In genomic region chr12:36157304-36157637, GRCm38 (mm10) we compare ENCODE assay signal across 8 mouse cellular contexts. TPM values are rescaled to one million over a fixed set of nuclear protein-coding genes. Genes with fewer than 3 reads are reported as not detected.
DNase-seq lines count a peak whose midpoint lies in the region; ATAC-seq and TF ChIP-seq lines count a peak whose summit lies in the region.

No protein-coding gene starts in this region.

- under 1% methylated on average over 14 of the region's 14 CpGs for WGBS in embryonic facial prominence, embryonic 10.5 days
- WGBS in hindbrain, embryonic 16.5 days = 0% methylated on average over 14 of the region's 14 CpGs
- WGBS in midbrain, embryonic 11.5 days = under 1% methylated on average over 14 of the region's 14 CpGs

- no peaks in the 10 kb centered on the region for H3K27me3 ChIP-seq in embryonic facial prominence, embryonic 10.5 days (replicated peaks; ENCODE audit: low read depth, poor library complexity, severe bottlenecking)
- no peaks in the 10 kb centered on the region for H3K27me3 ChIP-seq in hindbrain, embryonic 16.5 days (replicated peaks; ENCODE audit: control insufficient read depth, insufficient read depth, low read length)
- no peaks in the 10 kb centered on the region for H3K27me3 ChIP-seq in midbrain, embryonic 11.5 days (ENCODE audit: control insufficient read depth, insufficient read depth, low read length)

- H3K27ac ChIP-seq in layer of hippocampus, adult 2 months = peak overlapping the region; percentile 99
- H3K27ac ChIP-seq in embryonic facial prominence, embryonic 10.5 days (replicated peaks) = peak overlapping the region; percentile 96
- peak overlapping the region; percentile 96 for H3K27ac ChIP-seq in hindbrain, embryonic 16.5 days (ENCODE audit: low read depth, low read length)
- peak overlapping the region; percentile 61 for H3K27ac ChIP-seq in midbrain, embryonic 11.5 days (ENCODE audit: low read depth, low read length)

- H3K4me1 ChIP-seq in embryonic facial prominence, embryonic 10.5 days = peaks cover 32% of the 10 kb centered on the region
- H3K4me1 ChIP-seq in hindbrain, embryonic 16.5 days (ENCODE audit: control insufficient read depth, insufficient read depth, low read depth, low read length) = peaks cover 13% of the 10 kb centered on the region
- H3K4me1 ChIP-seq in midbrain, embryonic 11.5 days (ENCODE audit: control insufficient read depth, insufficient read depth, low read length) = peaks cover 11% of the 10 kb centered on the region

- DNase-seq in layer of hippocampus, adult 2 months (ENCODE audit: low spot score in 2 of 2) = no peak
- no peak for DNase-seq in layer of hippocampus, adult 18-20 months (ENCODE audit: low spot score in 2 of 2)
- no peak for DNase-seq in embryonic facial prominence, embryonic 10.5 days (ENCODE audit: low spot score)
- DNase-seq in midbrain, embryonic 11.5 days (ENCODE audit: low spot score, missing footprints) = no peak
- DNase-seq in retina, postnatal 1 day = no peak
- DNase-seq in gastrocnemius, postnatal 10 days = no peak
- DNase-seq in ovary, postnatal 14 days (ENCODE audit: low spot score) = no peak

- ATAC-seq in hindbrain, embryonic 16.5 days = peak; percentile 40
- peak; percentile 42 for ATAC-seq in midbrain, embryonic 11.5 days (ENCODE audit: low FRiP score)

- H3K4me2 ChIP-seq in hindbrain, embryonic 16.5 days (ENCODE audit: low read length) = peak overlapping the region; percentile 75
- H3K4me2 ChIP-seq in midbrain, embryonic 11.5 days = peak overlapping the region; percentile 80

- no peaks in the 10 kb centered on the region for H3K9me3 ChIP-seq in embryonic facial prominence, embryonic 10.5 days
- H3K9me3 ChIP-seq in hindbrain, embryonic 16.5 days (ENCODE audit: control insufficient read depth, low read length) = no peaks in the 10 kb centered on the region
- H3K9me3 ChIP-seq in midbrain, embryonic 11.5 days (ENCODE audit: control insufficient read depth, low read length) = no peaks in the 10 kb centered on the region

- TF ChIP-seq CTCF in layer of hippocampus, adult 2 months (conservative IDR thresholded peaks at IDR 0.05) = no peak

- H3K9ac ChIP-seq in hindbrain, embryonic 16.5 days (ENCODE audit: low read depth, low read length) = peak overlapping the region; percentile 91
- H3K9ac ChIP-seq in midbrain, embryonic 11.5 days (ENCODE audit: low read length) = peak overlapping the region; percentile 87

- H3K4me3 ChIP-seq in layer of hippocampus, adult 2 months = peak overlapping the region; percentile 77
- peak overlapping the region; percentile 95 for H3K4me3 ChIP-seq in embryonic facial prominence, embryonic 10.5 days
- peak overlapping the region; percentile 95 for H3K4me3 ChIP-seq in hindbrain, embryonic 16.5 days (ENCODE audit: low read length)
- H3K4me3 ChIP-seq in midbrain, embryonic 11.5 days (ENCODE audit: low read depth, low read length) = peak overlapping the region; percentile 84

- peaks cover 9% of the 10 kb centered on the region; the same call in 1 of the 2 replicates for H3K36me3 ChIP-seq in embryonic facial prominence, embryonic 10.5 days (replicated peaks)
- no peaks in the 10 kb centered on the region for H3K36me3 ChIP-seq in hindbrain, embryonic 16.5 days (ENCODE audit: control insufficient read depth, insufficient read depth, low read length)
- H3K36me3 ChIP-seq in midbrain, embryonic 11.5 days (ENCODE audit: control insufficient read depth, insufficient read depth, low read length) = no peaks in the 10 kb centered on the region

RNA-seq across cellular contexts. Expression of gene Ankmy2, which starts 0.4 kb away (rescaled TPM):
- 10 to 100 TPM; 55.5 to 60.2 TPM for total RNA-seq in layer of hippocampus, adult 2 months (2021)
- total RNA-seq in layer of hippocampus, adult 18-20 months (2021) = 10 to 100 TPM; 54.3 to 55.3 TPM
- polyA plus RNA-seq in embryonic facial prominence, embryonic 10.5 days (2016; fragmentation: Nextera tagmentation; extraction: Ambion mirVana) = 22.6 and 25.7 TPM in 2 replicates
- polyA plus RNA-seq in hindbrain, embryonic 16.5 days (2015; fragmentation: Nextera tagmentation; extraction: Ambion mirVana) = 78.6 and 81.0 TPM in 2 replicates
- 30.9 and 33.8 TPM in 2 replicates for polyA plus RNA-seq in midbrain, embryonic 11.5 days (2014; fragmentation: Nextera tagmentation; extraction: Ambion mirVana)
- 10 to 100 TPM; 13.0 to 16.5 TPM for total RNA-seq in gastrocnemius, postnatal 10 days (2021)

RNA-seq across cellular contexts. Expression of gene Bzw2, which starts 0.6 kb away (rescaled TPM):
- 10 to 100 TPM; 57.4 to 62.5 TPM for total RNA-seq in layer of hippocampus, adult 2 months (2021)
- total RNA-seq in layer of hippocampus, adult 18-20 months (2021) = 10 to 100 TPM; 55.1 to 55.8 TPM
- polyA plus RNA-seq in embryonic facial prominence, embryonic 10.5 days (2016; fragmentation: Nextera tagmentation; extraction: Ambion mirVana) = 301 and 303 TPM in 2 replicates
- 330 and 343 TPM in 2 replicates for polyA plus RNA-seq in hindbrain, embryonic 16.5 days (2015; fragmentation: Nextera tagmentation; extraction: Ambion mirVana)
- 292 and 312 TPM in 2 replicates for polyA plus RNA-seq in midbrain, embryonic 11.5 days (2014; fragmentation: Nextera tagmentation; extraction: Ambion mirVana)
- 100 to 1,000 TPM; 149 to 155 TPM for total RNA-seq in gastrocnemius, postnatal 10 days (2021)
